Mouse (Mus musculus): ENCODE measurements around the gene Klhl8. TPM values are rescaled to one million over a fixed set of nuclear protein-coding genes. Genes with fewer than 3 reads are reported as not detected.

The Klhl8 gene
- polyA plus RNA-seq, 1 experiment from 2014 or later: 11.7 TPM

DNA sequence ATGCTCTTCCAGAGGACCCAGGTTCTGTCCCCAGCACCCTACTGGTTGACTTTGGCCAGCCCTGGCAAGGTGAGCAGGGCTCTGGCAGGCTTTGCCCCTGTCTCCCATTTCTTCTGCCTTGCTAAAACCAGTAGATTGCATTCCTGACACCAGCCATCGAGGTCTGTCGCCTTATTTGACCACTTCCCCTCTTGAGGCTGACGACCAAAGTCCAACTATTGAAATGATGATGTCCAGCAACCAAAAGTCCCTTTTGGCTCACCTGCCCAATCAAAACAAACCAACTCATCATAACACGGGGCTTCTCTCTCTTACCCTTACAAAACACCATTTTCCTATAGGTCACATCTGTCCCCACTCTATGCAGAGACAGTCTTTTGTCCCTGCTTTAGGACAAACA, 2.1 kb upstream of the Klhl8 start:
- H3K4me1 ChIP-seq: peaks cover 7% of the 10 kb centered on the region
- ATAC-seq (replicated peaks; ENCODE audit: low FRiP score): no peak
- no peaks in the 10 kb centered on the region for H3K36me3 ChIP-seq
- H3K27ac ChIP-seq: no peak overlapping the region
- H3K9me3 ChIP-seq (replicated peaks): no peaks in the 10 kb centered on the region
- no peak overlapping the region for H3K9ac ChIP-seq
- no peaks in the 10 kb centered on the region for H3K27me3 ChIP-seq
- no peak overlapping the region for H3K4me3 ChIP-seq (replicated peaks)
- WGBS: 68% methylated on average over 4 of the region's 4 CpGs
- no peak overlapping the region for H3K4me2 ChIP-seq

DNA sequence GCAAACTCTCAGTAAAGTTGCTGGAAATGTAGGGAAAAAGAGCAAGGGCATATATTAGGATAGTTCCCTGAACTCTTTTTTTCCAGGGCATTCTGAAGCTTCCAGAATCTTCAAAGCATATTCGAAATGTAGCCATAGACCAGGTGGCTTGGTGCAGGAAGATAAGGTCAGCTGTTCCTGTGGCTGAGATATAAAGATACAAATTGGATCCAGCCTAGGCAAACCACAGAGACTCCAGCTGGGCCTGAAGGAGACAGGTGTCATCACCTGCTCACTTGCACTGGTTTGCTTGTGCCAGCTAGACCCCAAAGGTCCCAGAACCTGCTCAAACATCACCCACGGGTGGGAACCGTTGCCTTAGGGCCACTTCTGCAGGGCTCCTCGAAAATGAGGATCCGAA, 496 bp upstream of the Klhl8 start:
- ATAC-seq (replicated peaks; ENCODE audit: low FRiP score): no peak
- 83% methylated on average over 5 of the region's 5 CpGs for WGBS
- peak overlapping the region; percentile 90 for H3K4me3 ChIP-seq (replicated peaks)

DNA sequence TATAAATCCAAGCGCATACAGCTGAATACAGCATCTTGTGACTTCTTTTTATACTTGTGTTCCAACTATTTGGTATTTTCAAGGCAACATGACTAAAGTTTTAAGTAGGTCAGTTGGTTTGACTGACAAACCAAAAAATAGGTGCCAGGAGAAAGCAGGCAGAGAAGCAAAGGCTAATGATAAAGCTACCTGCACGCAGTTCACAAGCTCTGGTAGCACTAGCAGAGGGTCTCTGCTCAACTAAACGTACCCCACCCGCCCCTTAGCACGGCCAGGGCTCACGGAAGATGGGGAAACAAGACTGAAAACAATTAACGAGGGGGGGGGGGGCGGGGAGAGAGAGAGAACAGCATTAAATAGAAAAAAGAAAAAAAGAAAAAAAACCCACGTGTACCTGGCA, 903 bp downstream of the Klhl8 start:
- Histone ChIP-seq H3K4me1 (peaks cover 7% of the 10 kb centered on the region), H3K27me3 (no peaks in the 10 kb centered on the region), H3K9me3 (replicated peaks) (no peaks in the 10 kb centered on the region), H3K36me3 (no peaks in the 10 kb centered on the region), H3K27ac (no peak overlapping the region), H3K4me2 (peak overlapping the region; percentile 89), H3K4me3 (replicated peaks) (peak overlapping the region; percentile 90), H3K9ac (no peak overlapping the region)
- 17% methylated on average over 8 of the region's 9 CpGs for WGBS
- ATAC-seq (replicated peaks; ENCODE audit: low FRiP score): no peak

More for the DNA sequence above, 496 bp upstream of the Klhl8 start:
- H3K4me2 ChIP-seq: peak overlapping the region; percentile 89
- no peaks in the 10 kb centered on the region for H3K36me3 ChIP-seq
- H3K9me3 ChIP-seq (replicated peaks): no peaks in the 10 kb centered on the region
- H3K4me1 ChIP-seq: peaks cover 7% of the 10 kb centered on the region
- no peak overlapping the region for H3K27ac ChIP-seq
- no peak overlapping the region for H3K9ac ChIP-seq
- no peaks in the 10 kb centered on the region for H3K27me3 ChIP-seq

DNA sequence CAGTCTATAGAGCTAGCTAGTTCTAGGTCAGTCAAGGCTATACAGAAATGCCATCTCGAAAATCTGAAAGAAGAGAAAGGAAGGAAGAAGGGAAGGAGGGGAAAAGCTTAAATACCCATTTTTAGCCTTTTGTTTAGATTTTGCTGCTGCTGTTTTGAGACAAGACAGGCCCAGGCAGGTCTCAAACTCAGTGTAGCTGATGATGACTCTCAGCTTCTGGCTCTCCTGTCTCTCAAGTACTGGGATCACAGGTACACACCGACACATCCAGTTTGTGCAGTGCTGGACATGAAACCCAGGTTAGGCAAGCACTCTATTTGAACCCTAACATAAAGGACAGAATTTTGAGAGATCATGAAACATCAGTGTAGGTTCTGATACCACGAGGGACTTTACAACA, 1.6 kb downstream of the Klhl8 start:
- Histone ChIP-seq H3K9ac (no peak overlapping the region), H3K27me3 (no peaks in the 10 kb centered on the region), H3K4me3 (replicated peaks) (no peak overlapping the region), H3K4me1 (peaks cover 7% of the 10 kb centered on the region), H3K9me3 (replicated peaks) (no peaks in the 10 kb centered on the region), H3K27ac (no peak overlapping the region), H3K4me2 (no peak overlapping the region), H3K36me3 (no peaks in the 10 kb centered on the region)
- WGBS: 76% methylated on average over 3 of the region's 3 CpGs
- no peak for ATAC-seq (replicated peaks; ENCODE audit: low FRiP score)

DNA sequence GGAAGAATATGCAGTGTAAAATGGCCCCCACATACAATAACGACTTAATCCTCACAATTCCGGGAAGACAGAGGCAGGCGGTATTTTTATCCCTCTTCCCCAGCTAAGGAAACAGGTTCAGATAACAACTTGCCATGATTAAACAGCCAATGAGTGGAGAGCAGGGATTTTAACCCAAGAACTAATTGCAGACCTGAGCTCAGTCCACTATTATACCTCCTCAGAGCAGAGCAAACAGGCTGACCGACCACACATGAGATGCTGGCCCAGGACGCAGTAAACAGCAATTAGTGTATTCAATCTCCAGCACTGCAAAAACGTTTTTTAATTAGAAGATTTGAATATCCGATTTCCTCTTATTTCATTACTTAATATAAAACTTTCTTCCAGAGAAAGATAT, 2.2 kb downstream of the Klhl8 start:
- H3K27me3 ChIP-seq: no peaks in the 10 kb centered on the region
- H3K4me2 ChIP-seq: no peak overlapping the region
- no peak for ATAC-seq (replicated peaks; ENCODE audit: low FRiP score)
- no peak overlapping the region for H3K9ac ChIP-seq
- H3K27ac ChIP-seq: no peak overlapping the region
- no peak overlapping the region for H3K4me3 ChIP-seq (replicated peaks)
- peaks cover 7% of the 10 kb centered on the region for H3K4me1 ChIP-seq
- no peaks in the 10 kb centered on the region for H3K36me3 ChIP-seq
- 65% methylated on average over 7 of the region's 7 CpGs for WGBS
- no peaks in the 10 kb centered on the region for H3K9me3 ChIP-seq (replicated peaks)

DNA sequence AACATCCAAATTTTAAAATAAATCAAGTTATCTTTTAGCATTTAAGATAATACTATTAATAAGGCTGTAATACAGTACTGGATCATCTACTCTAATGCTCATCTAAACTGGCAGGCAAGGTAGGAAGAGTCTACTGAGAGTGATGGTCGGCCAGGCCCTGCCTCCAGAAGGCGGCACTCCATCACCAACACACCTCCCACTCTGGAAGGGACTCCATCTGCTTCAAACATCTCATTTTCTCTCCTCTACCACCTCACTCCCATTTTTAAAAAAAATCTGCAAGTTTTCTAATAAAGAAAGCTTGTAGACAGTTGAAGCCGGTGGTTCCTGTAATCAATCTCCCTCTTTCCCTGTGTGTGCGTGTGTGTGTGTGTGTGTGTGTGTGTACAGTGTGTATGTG, 3.2 kb downstream of the Klhl8 start:
- no peak overlapping the region for H3K27ac ChIP-seq
- no peak overlapping the region for H3K9ac ChIP-seq
- H3K4me2 ChIP-seq: no peak overlapping the region
- H3K36me3 ChIP-seq: no peaks in the 10 kb centered on the region
- peaks cover 7% of the 10 kb centered on the region for H3K4me1 ChIP-seq
- no peak for ATAC-seq (replicated peaks; ENCODE audit: low FRiP score)
- H3K4me3 ChIP-seq (replicated peaks): no peak overlapping the region
- no peaks in the 10 kb centered on the region for H3K27me3 ChIP-seq
- no peaks in the 10 kb centered on the region for H3K9me3 ChIP-seq (replicated peaks)
- 85% methylated on average over 4 of the region's 4 CpGs for WGBS

DNA sequence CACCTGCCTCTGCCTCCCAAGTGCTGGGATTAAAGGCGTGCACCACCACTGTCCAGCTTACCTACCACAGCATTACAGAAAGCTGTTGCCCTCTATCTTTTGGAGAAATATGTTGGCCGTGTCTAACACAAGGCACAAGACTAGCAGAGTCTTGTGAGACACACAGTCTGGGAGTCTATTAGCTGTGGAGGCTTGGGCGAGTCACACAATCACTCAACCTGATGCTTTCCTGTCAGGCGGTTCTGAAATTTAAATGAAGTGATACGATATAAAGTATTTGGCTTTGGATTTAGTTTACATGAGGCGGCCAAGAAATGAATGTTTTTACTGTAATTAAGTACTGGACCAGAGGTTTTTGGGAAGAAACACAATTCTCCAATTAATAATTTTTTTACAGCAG, 4.9 kb downstream of the Klhl8 start:
- Histone ChIP-seq H3K4me2 (no peak overlapping the region), H3K27me3 (no peaks in the 10 kb centered on the region), H3K36me3 (no peaks in the 10 kb centered on the region), H3K9me3 (replicated peaks) (no peaks in the 10 kb centered on the region), H3K4me3 (replicated peaks) (no peak overlapping the region), H3K27ac (no peak overlapping the region), H3K9ac (no peak overlapping the region), H3K4me1 (peaks cover 5% of the 10 kb centered on the region)
- WGBS: 90% methylated on average over 6 of the region's 6 CpGs
- ATAC-seq (replicated peaks; ENCODE audit: low FRiP score): no peak

DNA sequence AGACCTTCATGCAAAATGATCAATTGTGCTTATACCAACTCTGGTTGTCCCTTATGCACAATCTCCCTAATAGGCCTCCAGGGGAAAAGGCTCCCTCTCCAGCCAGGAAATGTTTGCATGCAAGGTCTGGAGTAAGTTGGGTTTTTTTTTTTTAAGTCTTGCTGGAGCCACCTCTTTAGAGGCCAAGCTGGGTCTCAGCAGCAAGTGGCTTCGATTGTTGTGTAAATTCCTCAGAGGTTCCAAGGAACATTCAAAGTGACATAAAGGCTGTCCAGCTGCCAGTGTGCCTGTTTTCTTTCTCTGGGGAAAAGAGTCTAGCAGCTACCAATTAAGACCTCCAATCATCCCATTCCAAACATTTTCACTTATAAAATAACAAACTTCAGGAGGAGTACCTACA, 12.7 kb downstream of the Klhl8 start:
- Histone ChIP-seq H3K9ac (no peak overlapping the region), H3K27me3 (no peaks in the 10 kb centered on the region), H3K27ac (no peak overlapping the region), H3K36me3 (no peaks in the 10 kb centered on the region), H3K4me1 (no peaks in the 10 kb centered on the region), H3K9me3 (replicated peaks) (no peaks in the 10 kb centered on the region), H3K4me2 (no peak overlapping the region), H3K4me3 (replicated peaks) (no peak overlapping the region)
- 11% methylated on average over 1 of the region's 1 CpGs for WGBS
- ATAC-seq (replicated peaks; ENCODE audit: low FRiP score): no peak

DNA sequence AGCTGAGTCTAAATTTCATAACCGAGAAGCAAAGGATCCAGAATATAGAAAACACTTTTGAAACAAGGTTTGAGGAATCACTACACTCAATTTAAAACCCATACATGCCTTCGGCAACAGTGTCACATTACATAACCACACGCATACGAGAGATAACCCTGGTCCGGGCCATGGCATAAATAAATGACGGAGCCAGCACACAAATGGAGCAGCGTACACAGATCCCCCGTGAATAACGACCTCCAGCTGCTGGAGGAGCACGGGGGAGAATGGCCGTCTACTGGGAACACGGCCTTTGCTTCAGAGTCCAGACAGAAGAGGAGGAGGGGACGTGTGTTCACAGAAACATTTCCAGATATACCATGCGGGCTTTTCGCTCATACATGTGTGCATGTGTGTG, 21.3 kb downstream of the Klhl8 start:
- ATAC-seq (replicated peaks; ENCODE audit: low FRiP score): peak; percentile 49; the same call in 1 of the 2 replicates
- H3K27ac ChIP-seq: no peak overlapping the region
- H3K36me3 ChIP-seq: no peaks in the 10 kb centered on the region
- no peaks in the 10 kb centered on the region for H3K9me3 ChIP-seq (replicated peaks)
- 51% methylated on average over 15 of the region's 15 CpGs for WGBS
- no peaks in the 10 kb centered on the region for H3K27me3 ChIP-seq
- no peak overlapping the region for H3K4me2 ChIP-seq
- peaks cover 19% of the 10 kb centered on the region for H3K4me1 ChIP-seq
- no peak overlapping the region for H3K4me3 ChIP-seq (replicated peaks)
- no peak overlapping the region for H3K9ac ChIP-seq

DNA sequence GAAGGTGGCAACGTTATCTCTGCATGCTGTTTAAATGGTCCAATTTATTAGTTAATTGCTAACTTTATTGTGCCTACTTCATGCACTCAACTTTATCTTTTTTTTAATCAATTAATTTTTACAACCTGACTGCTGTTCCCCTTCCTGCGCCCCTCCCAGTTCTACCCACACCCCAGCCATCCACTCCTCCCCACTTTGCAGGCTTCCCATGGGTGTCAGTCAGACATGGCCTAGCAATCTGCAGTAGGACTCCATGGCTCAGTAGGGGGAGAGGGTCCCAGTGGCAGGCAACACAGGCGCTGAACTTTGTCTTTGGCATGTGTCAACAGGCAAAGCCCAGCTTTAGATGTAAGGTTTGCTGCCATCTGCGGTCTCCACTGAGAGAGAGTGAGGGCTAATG, 47.3 kb downstream of the Klhl8 start:
- no peaks in the 10 kb centered on the region for H3K27me3 ChIP-seq
- H3K9me3 ChIP-seq (replicated peaks): no peaks in the 10 kb centered on the region
- no peak for ATAC-seq (replicated peaks; ENCODE audit: low FRiP score)
- WGBS: 88% methylated on average over 4 of the region's 4 CpGs
- H3K4me1 ChIP-seq: peaks cover 4% of the 10 kb centered on the region; the same call in 1 of the 2 replicates
- no peak overlapping the region for H3K4me2 ChIP-seq
- H3K27ac ChIP-seq: no peak overlapping the region
- no peak overlapping the region for H3K4me3 ChIP-seq (replicated peaks)
- H3K36me3 ChIP-seq: peaks cover 21% of the 10 kb centered on the region
- no peak overlapping the region for H3K9ac ChIP-seq

DNA sequence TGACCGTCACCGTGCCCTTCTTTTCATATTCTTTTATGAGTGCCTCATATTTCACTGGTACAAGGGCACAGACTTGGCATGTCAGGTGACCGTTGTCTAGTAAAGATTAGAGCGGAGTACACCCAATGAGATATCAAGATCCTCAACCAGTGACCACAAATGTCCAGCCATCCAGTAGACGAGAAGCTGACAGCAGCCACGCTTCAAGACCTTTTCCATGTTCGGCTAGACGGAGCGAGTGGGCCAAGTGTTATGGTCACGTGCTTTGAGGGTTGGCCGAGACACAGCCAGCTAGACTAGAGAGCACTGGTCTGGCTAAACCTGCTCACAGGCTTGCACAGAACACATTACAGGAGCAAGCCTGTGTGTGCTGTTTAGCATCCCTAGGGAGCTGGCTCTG, 50.4 kb downstream of the Klhl8 start:
- peaks cover 6% of the 10 kb centered on the region; the same call in 1 of the 2 replicates for H3K36me3 ChIP-seq
- H3K9ac ChIP-seq: no peak overlapping the region
- peaks cover 5% of the 10 kb centered on the region; the same call in 1 of the 2 replicates for H3K4me1 ChIP-seq
- H3K27me3 ChIP-seq: no peaks in the 10 kb centered on the region
- H3K4me3 ChIP-seq (replicated peaks): no peak overlapping the region
- ATAC-seq (replicated peaks; ENCODE audit: low FRiP score): no peak
- H3K4me2 ChIP-seq: no peak overlapping the region
- 91% methylated on average over 11 of the region's 11 CpGs for WGBS
- H3K27ac ChIP-seq: no peak overlapping the region
- no peaks in the 10 kb centered on the region for H3K9me3 ChIP-seq (replicated peaks)

DNA sequence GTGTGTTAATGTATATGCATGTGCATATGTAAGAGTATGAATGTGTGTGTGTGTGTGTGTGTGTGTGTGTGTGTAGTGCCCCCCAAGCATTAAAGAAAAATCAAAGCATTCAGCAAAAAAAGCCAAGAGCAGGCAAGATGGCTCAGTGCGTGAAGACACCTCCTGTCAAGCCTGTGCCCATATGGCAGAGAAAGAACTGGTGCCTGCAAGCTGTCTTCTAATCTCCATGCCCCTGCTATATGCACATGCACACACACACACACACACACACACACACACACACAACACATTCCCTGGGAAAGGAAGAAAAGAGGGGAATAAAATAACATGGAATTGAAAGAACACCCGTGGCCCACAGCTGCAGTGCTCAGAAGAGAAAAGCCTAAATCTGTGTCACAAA, 53.9 kb downstream of the Klhl8 start:
- no peak overlapping the region for H3K9ac ChIP-seq
- no peak overlapping the region for H3K27ac ChIP-seq
- H3K36me3 ChIP-seq: peaks cover 12% of the 10 kb centered on the region
- peaks cover 5% of the 10 kb centered on the region; the same call in 1 of the 2 replicates for H3K4me1 ChIP-seq
- ATAC-seq (replicated peaks; ENCODE audit: low FRiP score): no peak
- H3K4me3 ChIP-seq (replicated peaks): no peak overlapping the region
- H3K4me2 ChIP-seq: no peak overlapping the region
- WGBS: 94% methylated on average over 2 of the region's 2 CpGs
- H3K9me3 ChIP-seq (replicated peaks): no peaks in the 10 kb centered on the region
- H3K27me3 ChIP-seq: no peaks in the 10 kb centered on the region

DNA sequence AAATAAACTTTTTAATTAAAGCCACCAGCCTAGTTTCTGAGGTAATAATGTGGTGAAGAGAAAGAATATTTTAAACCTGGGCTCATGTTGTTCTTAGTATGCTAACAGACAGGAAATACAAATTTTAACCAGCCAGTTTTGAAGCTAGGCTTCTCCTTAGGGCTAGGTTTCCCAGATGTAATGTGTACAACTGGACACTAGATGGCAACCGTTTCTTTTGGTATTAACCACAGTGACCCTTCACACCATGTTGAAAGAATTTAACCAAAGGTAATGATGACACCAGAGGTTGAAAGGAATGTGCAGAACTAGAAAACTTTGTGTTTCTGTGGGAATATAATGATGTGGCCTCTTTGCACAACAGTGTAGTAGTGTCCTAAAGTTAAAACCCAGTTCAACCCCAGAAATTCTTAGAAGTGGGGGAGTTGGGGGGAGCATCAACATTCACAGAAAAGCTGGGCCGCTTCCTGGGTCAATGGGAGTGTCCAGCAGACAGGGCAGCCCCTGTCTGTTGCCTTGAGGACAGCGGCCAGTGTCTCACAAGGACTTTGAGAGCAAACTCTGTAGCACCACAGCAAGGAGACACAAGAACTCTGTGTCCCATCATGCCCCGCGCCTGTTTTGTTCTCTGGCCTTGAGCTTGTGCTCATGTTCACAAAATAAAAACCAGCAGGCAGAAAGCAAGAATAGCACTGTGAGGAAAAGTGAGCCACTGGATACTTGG, 54.6 kb downstream of the Klhl8 start:
- Histone ChIP-seq H3K9me3 (replicated peaks) (no peaks in the 10 kb centered on the region), H3K4me3 (replicated peaks) (no peak overlapping the region), H3K9ac (no peak overlapping the region), H3K4me1 (peaks cover 5% of the 10 kb centered on the region; the same call in 1 of the 2 replicates), H3K27me3 (no peaks in the 10 kb centered on the region), H3K36me3 (peaks cover 19% of the 10 kb centered on the region), H3K4me2 (no peak overlapping the region), H3K27ac (0 out of 2 replicates have a peak overlapping the region, but pooled peaks have one; percentile 37)
- peak; percentile 64; the same call in 1 of the 2 replicates for ATAC-seq (replicated peaks; ENCODE audit: low FRiP score)
- WGBS: 54% methylated on average over 5 of the region's 5 CpGs
